Mouse (Mus musculus) adrenal gland, postnatal 36 days (tissue): ENCODE data around the gene Tmem204. TPM values are rescaled to one million over a fixed set of nuclear protein-coding genes. Genes with fewer than 3 reads are reported as not detected.

Experiments used
- DNase-seq, 2 experiments: peaks; one replicate each; pipeline ENCODE4 v3.0.0; 2021; ENCODE audit warnings: mixed read lengths in 1 of 2
- total RNA-seq, 2 experiments: library from RNA; stranded (reverse); gene quantifications; 2 replicates each; pipeline ENCODE4 v1.2.3; 2021

The Tmem204 gene
- total RNA-seq, 2 experiments from 2014 or later = 31.4 to 39.7 TPM

DNA sequence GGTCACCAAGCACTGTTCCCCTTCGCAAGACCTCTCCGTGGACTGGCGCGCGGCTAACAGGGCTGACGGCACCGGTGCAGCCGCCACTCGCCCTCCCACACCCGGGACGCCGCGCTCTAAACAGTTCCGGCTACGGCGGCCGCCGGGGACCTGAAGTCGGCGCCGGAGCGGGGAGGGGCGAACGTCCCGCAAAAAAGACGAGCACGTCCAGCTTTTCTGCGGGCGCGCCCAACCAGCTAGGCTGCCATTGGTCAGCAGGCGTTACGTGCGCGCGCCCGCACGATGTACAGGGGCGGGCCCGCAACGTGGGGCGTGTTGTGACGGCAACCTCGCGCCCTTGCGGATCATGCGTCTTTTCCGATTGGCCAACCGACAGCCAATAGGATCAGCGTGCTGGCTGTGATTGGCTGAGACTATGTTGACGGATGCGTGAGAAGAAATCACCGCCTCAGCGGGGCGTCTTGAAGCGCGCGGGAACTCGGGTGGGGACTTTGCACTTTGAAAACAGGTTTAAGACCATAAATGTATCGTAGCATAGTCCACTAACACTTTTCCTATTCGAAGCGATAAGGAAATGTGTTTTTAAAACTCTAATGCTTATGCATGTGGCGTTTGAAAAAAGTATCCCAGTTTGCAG is 67.6 kb downstream of the Tmem204 start, which contains the start of the genes Cramp1l and Ift140:
TSS of gene Cramp1l (minus strand) at position 134 of the 637 bp plus-strand sequence.
TSS of gene Ift140 (plus strand) at position 431 of the 637 bp plus-strand sequence.
- DNase-seq = peak; percentile 99

DNA sequence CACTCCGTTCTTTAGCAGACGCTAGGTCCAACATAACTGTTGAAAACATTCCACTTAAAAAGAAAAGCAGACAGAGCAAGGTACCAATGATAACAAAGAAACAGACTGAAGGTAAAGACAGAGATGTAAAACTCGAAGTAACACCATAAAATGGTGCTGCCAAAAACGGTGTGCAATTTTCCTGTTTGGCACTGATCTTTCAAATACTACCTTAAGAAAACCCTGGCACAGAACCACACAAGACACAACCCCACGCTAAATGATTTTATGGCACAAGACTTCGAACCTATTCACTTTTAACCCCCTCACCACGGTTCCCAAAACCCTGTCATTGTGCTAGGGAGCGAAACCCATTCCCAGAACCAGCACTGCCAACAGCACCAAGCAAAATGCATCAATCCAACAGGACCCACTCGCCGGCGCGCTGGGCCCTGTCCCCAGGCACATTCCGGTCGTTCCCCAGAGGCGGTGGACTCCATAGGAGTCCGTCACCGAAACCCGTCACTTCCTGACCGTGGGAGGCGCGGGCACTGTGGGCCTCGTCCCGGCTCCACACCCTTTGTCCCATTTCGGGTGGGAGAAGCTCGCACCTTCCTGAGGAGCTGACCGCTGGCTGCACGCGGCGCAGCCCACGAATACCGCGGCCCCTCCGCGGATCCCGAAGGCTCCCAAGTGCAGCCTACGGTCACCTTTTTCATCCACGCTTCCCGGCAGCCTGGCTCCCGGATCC is 68.4 kb downstream of the Tmem204 start:
- peak; percentile 58 to 62 for DNase-seq

DNA sequence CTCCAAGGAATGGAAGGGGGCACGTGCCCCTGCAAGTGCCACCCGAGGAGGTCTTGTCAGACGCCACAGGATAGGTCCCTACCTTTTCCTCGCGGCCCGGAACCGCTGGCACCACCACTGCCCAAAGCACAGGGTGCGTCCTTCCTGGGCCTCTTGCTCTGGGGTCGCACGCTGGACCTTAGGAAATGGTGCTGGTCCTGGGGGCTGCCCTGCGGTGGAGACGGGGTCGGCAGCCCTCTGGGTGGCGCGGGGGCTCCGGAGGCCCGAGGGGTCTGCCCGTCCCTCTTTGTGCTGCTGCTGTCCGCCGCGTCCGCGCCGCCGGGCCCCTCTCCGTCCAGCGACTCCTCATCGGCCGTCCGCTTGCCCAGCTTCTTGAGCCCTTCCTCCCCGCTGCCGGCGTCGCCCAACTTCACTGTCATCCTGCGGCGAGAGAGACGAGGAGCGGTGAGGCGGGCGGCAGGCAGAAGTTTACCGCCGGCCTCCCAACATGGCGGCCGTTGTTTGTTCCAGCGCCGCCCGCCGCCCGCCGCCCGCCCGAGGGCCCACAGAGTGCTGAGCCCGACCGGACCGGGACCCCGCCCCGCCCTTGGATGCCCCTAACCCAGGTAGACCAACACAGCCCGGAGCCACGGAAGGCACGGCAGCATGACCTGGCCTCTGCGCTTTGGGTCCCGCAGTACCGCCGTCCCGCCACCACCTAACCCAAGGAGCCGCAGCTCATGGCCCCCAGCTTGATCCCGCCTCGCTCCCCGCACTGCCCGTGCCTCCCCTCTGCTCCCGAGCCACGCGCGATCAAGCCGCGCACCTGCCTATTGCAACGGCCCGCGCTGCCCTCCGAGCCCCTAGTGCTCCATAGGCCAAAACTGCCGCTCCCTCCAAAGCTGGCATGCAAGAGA is 69.5 kb downstream of the Tmem204 start:
- peak; percentile 50 to 68 for DNase-seq

Other genes starting within 250 kb of the Tmem204 start
- 100 to 1,000 TPM in 1 of 2 experiments, 10 to 100 TPM in 1; 97.1 to 102 TPM for gene Hagh, start 243.4 kb downstream of the Tmem204 start, total RNA-seq
- 10 to 100 TPM; 22.7 to 39.8 TPM for gene Fahd1, start 233.2 kb downstream of the Tmem204 start, total RNA-seq
- 1 to 10 TPM; 4.1 to 4.3 TPM for gene Igfals, start 217.6 kb downstream of the Tmem204 start, total RNA-seq
- gene Nubp2, start 197.2 kb downstream of the Tmem204 start, total RNA-seq = 10 to 100 TPM; 47.7 to 57.9 TPM
- 10 to 100 TPM; 31.2 to 34.7 TPM for gene Spsb3, start 196.9 kb downstream of the Tmem204 start, total RNA-seq
- gene Eme2, start 188.5 kb downstream of the Tmem204 start, total RNA-seq = 10 to 100 TPM; 41.0 to 42.3 TPM
- gene Mrps34, start 188.5 kb downstream of the Tmem204 start, total RNA-seq = 100 to 1,000 TPM; 109 to 177 TPM
- 100 to 1,000 TPM in 1 of 2 experiments, 10 to 100 TPM in 1; 51.3 to 113 TPM for gene Nme3, start 187.1 kb downstream of the Tmem204 start, total RNA-seq
- gene Mapk8ip3, start 146.6 kb downstream of the Tmem204 start, total RNA-seq = 100 to 1,000 TPM in 1 of 2 experiments, 10 to 100 TPM in 1; 82.1 to 126 TPM
- 10 to 100 TPM; 25.1 to 26.4 TPM for gene Jpt2, start 122.9 kb downstream of the Tmem204 start, total RNA-seq
- 10 to 100 TPM; 18.8 to 21.5 TPM for gene Cramp1l, start 67.8 kb downstream of the Tmem204 start, total RNA-seq
- gene Ift140, start 67.5 kb downstream of the Tmem204 start, total RNA-seq = 10 to 100 TPM; 18.9 to 32.1 TPM
- 10 to 100 TPM; 19.7 to 22.4 TPM for gene Telo2, start 32.4 kb upstream of the Tmem204 start, total RNA-seq
- not detected for gene Ptx4, start 37.2 kb upstream of the Tmem204 start, total RNA-seq
- gene Clcn7, start 49.8 kb upstream of the Tmem204 start, total RNA-seq = 10 to 100 TPM; 42.0 to 43.8 TPM
- not detected for gene Ccdc154, start 78.9 kb upstream of the Tmem204 start, total RNA-seq
- under 1 TPM in 1 of 2 experiments, not detected in 1; 0.43 TPM for gene Gm38655, start 91.9 kb upstream of the Tmem204 start, total RNA-seq
- 10 to 100 TPM; 18.7 to 20.7 TPM for gene BC003965, start 101.0 kb upstream of the Tmem204 start, total RNA-seq
- 10 to 100 TPM; 16.5 to 17.6 TPM for gene Unkl, start 104.8 kb upstream of the Tmem204 start, total RNA-seq
- gene Gnptg, start 156.5 kb upstream of the Tmem204 start, total RNA-seq = 10 to 100 TPM; 41.2 to 43.2 TPM
- 10 to 100 TPM; 23.1 to 29.0 TPM for gene Tsr3, start 156.6 kb upstream of the Tmem204 start, total RNA-seq
- 10 to 100 TPM in 1 of 2 experiments, 1 to 10 TPM in 1; 6.9 to 10.7 TPM for gene Baiap3, start 172.8 kb upstream of the Tmem204 start, total RNA-seq
- gene Ube2i, start 191.0 kb upstream of the Tmem204 start, total RNA-seq = 100 to 1,000 TPM; 242 to 248 TPM
- gene Prss34, start 214.8 kb upstream of the Tmem204 start, total RNA-seq = under 1 TPM; 0.30 to 0.43 TPM
- not detected for gene Prss28, start 225.1 kb upstream of the Tmem204 start, total RNA-seq
- not detected for gene Prss29, start 235.1 kb upstream of the Tmem204 start, total RNA-seq